Mouse (Mus musculus) stomach, embryonic 16.5 days (tissue): ENCODE data around the gene Esrra. TPM values are rescaled to one million over a fixed set of nuclear protein-coding genes. Genes with fewer than 3 reads are reported as not detected.

Source experiments
- ATAC-seq: fragments of 200-750 bp; cut with Nextera tagmentation; 2 replicates; pipeline ENCODE4 v1.8.0; 2017; ENCODE audit warnings: moderate number of reproducible peaks, moderate TSS enrichment; ENCODE audit not compliant: insufficient read depth, low FRiP score
- H3K27ac ChIP-seq: fragments of 300-500 bp; sonication (generic); 2 replicates; pipeline ENCODE4 v1.5.1; 2014; ENCODE audit warnings: low read length
- H3K27me3 ChIP-seq: fragments of 300-500 bp; sonication (generic); 2 replicates; pipeline ENCODE4 v1.6.1; 2014; ENCODE audit warnings: low read length, control low read depth, mixed read lengths; ENCODE audit not compliant: control insufficient read depth, insufficient read depth
- H3K36me3 ChIP-seq: fragments of 300-500 bp; sonication (generic); 2 replicates; pipeline ENCODE4 v1.6.1; 2014; ENCODE audit warnings: low read length; ENCODE audit not compliant: control insufficient read depth, insufficient read depth
- H3K4me1 ChIP-seq: fragments of 300-500 bp; sonication (generic); 2 replicates; pipeline ENCODE4 v1.6.1; 2014; ENCODE audit warnings: low read length, control low read depth, mixed read lengths; ENCODE audit not compliant: control insufficient read depth, insufficient read depth
- H3K4me2 ChIP-seq: fragments of 300-500 bp; sonication (generic); 2 replicates; pipeline ENCODE4 v1.6.1; 2014; ENCODE audit warnings: low read depth, low read length, mixed read lengths
- H3K4me3 ChIP-seq: fragments of 300-500 bp; sonication (generic); replicated peaks from 2 replicates; pipeline ENCODE4 v1.5.1; 2014; ENCODE audit warnings: mild to moderate bottlenecking, low read length
- H3K9ac ChIP-seq: fragments of 300-500 bp; sonication (generic); 2 replicates; pipeline ENCODE4 v1.6.1; 2014; ENCODE audit warnings: low read length
- H3K9me3 ChIP-seq: fragments of 300-500 bp; sonication (generic); replicated peaks from 2 replicates; pipeline ENCODE4 v1.6.1; 2016; ENCODE audit warnings: low read length, control low read depth; ENCODE audit not compliant: control insufficient read depth
- WGBS: fragments of 180-500 bp; shearing (Covaris S2); extraction: QIAGEN DNeasy Blood & Tissue Kit; methylation state at CpG from one replicate; pipeline ENCODE4 v1.1.7; 2014; 5-methylcytosine and 5-hydroxymethylcytosine counted together
- polyA plus RNA-seq: library from polyadenylated mRNA; unstranded; fragments of >200 nt; fragmentation: Nextera tagmentation; extraction: Ambion mirVana; gene quantifications from 2 replicates; pipeline ENCODE4 v1.2.1, GENCODE M21; 2015

Esrra gene
- polyA plus RNA-seq, 1 experiment from 2014 or later: 17.8 TPM

- Histone ChIP-seq H3K36me3 (no peaks in the 10 kb centered on the region), H3K4me1 (peaks cover 23% of the 10 kb centered on the region), H3K27ac (peak within 1 kb of the TSS; percentile 84), H3K4me2 (peak within 1 kb of the TSS; percentile 41), H3K9ac (peak within 1 kb of the TSS; percentile 60), H3K9me3 (no peaks in the 10 kb centered on the region; the same call in 1 of the 2 replicates), H3K4me3 (peak within 1 kb of the TSS; percentile 24), H3K27me3 (peaks cover 46% of the 10 kb centered on the region)
- no peak for ATAC-seq
- 4% methylated on average over 9 of the region's 9 CpGs for WGBS
Observed at GRCm38 (mm10) chr19:6925307-6925573, 3.6 kb upstream of the Esrra start, which contains the start of gene Catsperz. Catsperz (minus strand) TSS chr19:6925380.

DNA sequence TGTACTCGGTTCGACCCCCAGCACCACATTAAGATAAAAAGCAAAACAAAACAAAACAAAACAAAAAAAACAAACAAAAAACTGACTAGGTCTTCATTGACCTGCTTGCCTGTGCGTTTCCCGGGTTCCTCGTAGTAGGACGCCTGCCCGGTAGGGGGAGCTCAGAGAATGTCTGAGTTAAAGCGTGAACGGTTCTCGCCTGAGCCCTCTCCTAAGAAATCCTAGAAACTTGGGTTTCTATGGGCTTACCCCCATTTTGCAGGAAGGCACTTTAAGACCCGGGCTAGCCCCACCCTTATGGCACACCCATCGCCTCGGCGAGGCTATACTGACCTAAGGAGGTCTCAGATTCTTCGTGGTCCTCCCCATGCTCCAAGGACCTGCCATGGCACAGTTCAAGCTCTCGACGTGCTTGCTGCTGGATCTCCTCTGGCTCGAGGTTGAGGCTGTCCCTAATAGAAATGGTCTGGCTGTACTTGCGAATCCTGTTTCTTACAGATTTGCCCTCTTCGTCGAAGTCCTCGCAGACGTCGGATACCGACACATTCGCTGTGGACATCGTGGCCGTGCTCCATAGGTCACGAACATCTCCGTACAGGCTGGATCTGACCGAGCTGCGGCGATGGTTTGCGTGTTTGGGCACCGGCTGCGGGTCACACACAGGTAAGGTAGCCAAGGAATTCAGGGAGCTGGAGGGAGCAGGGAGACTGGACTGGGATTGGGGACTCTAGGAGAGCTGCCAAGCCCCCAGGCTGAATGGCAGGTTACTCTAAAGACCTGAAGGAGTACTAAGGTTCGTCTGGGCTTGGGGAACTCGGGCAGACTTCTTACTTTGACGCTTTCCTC, 3.1 kb upstream of the Esrra start:
- peaks cover 46% of the 10 kb centered on the region for H3K27me3 ChIP-seq
- no peak overlapping the region for H3K27ac ChIP-seq
- peak overlapping the region; percentile 41 for H3K4me2 ChIP-seq
- peaks cover 29% of the 10 kb centered on the region for H3K4me1 ChIP-seq
- peak overlapping the region; percentile 60 for H3K9ac ChIP-seq
- no peaks in the 10 kb centered on the region; the same call in 1 of the 2 replicates for H3K9me3 ChIP-seq
- H3K36me3 ChIP-seq: no peaks in the 10 kb centered on the region
- ATAC-seq: no peak
- 5% methylated on average over 39 of the region's 39 CpGs for WGBS
- peak overlapping the region; percentile 24 for H3K4me3 ChIP-seq

- peaks cover 42% of the 10 kb centered on the region for H3K27me3 ChIP-seq
- no peak for ATAC-seq
- H3K4me3 ChIP-seq: no peak overlapping the region
- H3K36me3 ChIP-seq: no peaks in the 10 kb centered on the region; the same call in 1 of the 2 replicates
- H3K9ac ChIP-seq: no peak overlapping the region; the same call in 1 of the 2 replicates
- no peak overlapping the region for H3K27ac ChIP-seq
- no peak overlapping the region for H3K4me2 ChIP-seq
- no peaks in the 10 kb centered on the region; the same call in 1 of the 2 replicates for H3K9me3 ChIP-seq
- WGBS: 64% methylated on average over 6 of the region's 6 CpGs
- H3K4me1 ChIP-seq: peaks cover 36% of the 10 kb centered on the region
Observed at GRCm38 (mm10) chr19:6922901-6923735, 1.5 kb upstream of the Esrra start.

- 3% methylated on average over 47 of the region's 48 CpGs for WGBS
- no peaks in the 10 kb centered on the region for H3K9me3 ChIP-seq
- peaks cover 35% of the 10 kb centered on the region for H3K4me1 ChIP-seq
- no peak for ATAC-seq
- peak overlapping the region; percentile 93 for H3K9ac ChIP-seq
- H3K27ac ChIP-seq: peak overlapping the region; percentile 92
- peak overlapping the region; percentile 78 for H3K4me2 ChIP-seq
- H3K27me3 ChIP-seq: peaks cover 22% of the 10 kb centered on the region
- H3K36me3 ChIP-seq: no peaks in the 10 kb centered on the region; the same call in 1 of the 2 replicates
- peak overlapping the region; percentile 84 for H3K4me3 ChIP-seq
Observed at GRCm38 (mm10) chr19:6920741-6921636, 624 bp downstream of the Esrra start.

- 39% methylated on average over 8 of the region's 8 CpGs for WGBS
- H3K27me3 ChIP-seq: peaks cover 13% of the 10 kb centered on the region
- peaks cover 27% of the 10 kb centered on the region for H3K4me1 ChIP-seq
- peak overlapping the region; percentile 93 for H3K9ac ChIP-seq
- H3K4me3 ChIP-seq: peak overlapping the region; percentile 84
- H3K27ac ChIP-seq: peak overlapping the region; percentile 92
- H3K36me3 ChIP-seq: no peaks in the 10 kb centered on the region; the same call in 1 of the 2 replicates
- H3K4me2 ChIP-seq: peak overlapping the region; percentile 78
- no peaks in the 10 kb centered on the region for H3K9me3 ChIP-seq
- 0 out of 2 replicates have a peak, but pooled peaks have one; percentile 2 for ATAC-seq
Observed at GRCm38 (mm10) chr19:6919876-6920740, 1.5 kb downstream of the Esrra start.

GRCm38 (mm10) chr19:6919431-6919830, 2.2 kb downstream of the Esrra start:
- H3K27ac ChIP-seq: peak overlapping the region; percentile 92
- no peaks in the 10 kb centered on the region for H3K9me3 ChIP-seq
- 0 out of 2 replicates have a peak overlapping the region, but pooled peaks have one; percentile 93 for H3K9ac ChIP-seq
- H3K4me1 ChIP-seq: peaks cover 26% of the 10 kb centered on the region
- H3K27me3 ChIP-seq: peaks cover 11% of the 10 kb centered on the region
- no peaks in the 10 kb centered on the region; the same call in 1 of the 2 replicates for H3K36me3 ChIP-seq
- H3K4me3 ChIP-seq: no peak overlapping the region
- ATAC-seq: no peak
- H3K4me2 ChIP-seq: no peak overlapping the region

- no peak for ATAC-seq
- H3K4me2 ChIP-seq: no peak overlapping the region
- H3K36me3 ChIP-seq: no peaks in the 10 kb centered on the region; the same call in 1 of the 2 replicates
- H3K9me3 ChIP-seq: no peaks in the 10 kb centered on the region
- no peak overlapping the region for H3K9ac ChIP-seq
- H3K4me1 ChIP-seq: peaks cover 26% of the 10 kb centered on the region
- no peak overlapping the region for H3K4me3 ChIP-seq
- WGBS: 87% methylated on average over 4 of the region's 4 CpGs
- H3K27me3 ChIP-seq: peaks cover 4% of the 10 kb centered on the region; the same call in 1 of the 2 replicates
- no peak overlapping the region; the same call in 1 of the 2 replicates for H3K27ac ChIP-seq
Observed at GRCm38 (mm10) chr19:6918321-6918720, 3.3 kb downstream of the Esrra start.

- Histone ChIP-seq H3K27ac (no peak overlapping the region), H3K4me3 (no peak overlapping the region), H3K4me2 (no peak overlapping the region), H3K27me3 (no peaks in the 10 kb centered on the region), H3K4me1 (peaks cover 26% of the 10 kb centered on the region), H3K9me3 (no peaks in the 10 kb centered on the region), H3K9ac (no peak overlapping the region; the same call in 1 of the 2 replicates), H3K36me3 (no peaks in the 10 kb centered on the region; the same call in 1 of the 2 replicates)
- ATAC-seq: no peak
- WGBS: 68% methylated on average over 4 of the region's 4 CpGs
Observed at GRCm38 (mm10) chr19:6916496-6916895, 5.1 kb downstream of the Esrra start.
